Mouse (Mus musculus) intestine, embryonic 15.5 days (tissue): ENCODE data around the gene Qdpr. TPM values are rescaled to one million over a fixed set of nuclear protein-coding genes. Genes with fewer than 3 reads are reported as not detected.

Source experiments
- ATAC-seq: fragments of 200-750 bp; cut with Nextera tagmentation; 2 replicates; pipeline ENCODE4 v1.8.0; 2017; ENCODE audit warnings: moderate TSS enrichment, moderate library complexity
- H3K27ac ChIP-seq: fragments of 300-500 bp; sonication (generic); 2 replicates; pipeline ENCODE4 v1.5.1; 2015; ENCODE audit warnings: mild to moderate bottlenecking, inconsistent platforms
- H3K27me3 ChIP-seq: fragments of 300-500 bp; sonication (generic); replicated peaks from 2 replicates; pipeline ENCODE4 v1.6.1; 2015; ENCODE audit warnings: inconsistent platforms
- H3K36me3 ChIP-seq: fragments of 300-500 bp; sonication (generic); 2 replicates; pipeline ENCODE4 v1.6.1; 2015; ENCODE audit warnings: inconsistent platforms
- H3K4me1 ChIP-seq: fragments of 300-500 bp; sonication (generic); replicated peaks from 2 replicates; pipeline ENCODE4 v1.6.1; 2015; ENCODE audit warnings: inconsistent platforms
- H3K4me2 ChIP-seq: fragments of 300-500 bp; sonication (generic); replicated peaks from 2 replicates; pipeline ENCODE4 v1.6.1; 2015; ENCODE audit warnings: mild to moderate bottlenecking, inconsistent platforms
- H3K4me3 ChIP-seq: fragments of 300-500 bp; sonication (generic); replicated peaks from 2 replicates; pipeline ENCODE4 v1.5.1; 2015; ENCODE audit warnings: inconsistent platforms
- H3K9ac ChIP-seq: fragments of 300-500 bp; sonication (generic); 2 replicates; pipeline ENCODE4 v1.6.1; 2015; ENCODE audit warnings: inconsistent platforms
- H3K9me3 ChIP-seq: fragments of 300-500 bp; sonication (generic); 2 replicates; pipeline ENCODE4 v1.6.1; 2016; ENCODE audit warnings: inconsistent platforms
- WGBS: fragments of 180-500 bp; shearing (Covaris S2); methylation state at CpG from one replicate; pipeline ENCODE4 v1.1.7; 2015; 5-methylcytosine and 5-hydroxymethylcytosine counted together
- polyA plus RNA-seq: library from polyadenylated mRNA; unstranded; fragments of >200 nt; fragmentation: Nextera tagmentation; extraction: Ambion mirVana; gene quantifications from 2 replicates; pipeline ENCODE4 v1.2.1, GENCODE M21; 2015

Gene Qdpr
- polyA plus RNA-seq, 1 experiment from 2014 or later: 259 TPM

DNA sequence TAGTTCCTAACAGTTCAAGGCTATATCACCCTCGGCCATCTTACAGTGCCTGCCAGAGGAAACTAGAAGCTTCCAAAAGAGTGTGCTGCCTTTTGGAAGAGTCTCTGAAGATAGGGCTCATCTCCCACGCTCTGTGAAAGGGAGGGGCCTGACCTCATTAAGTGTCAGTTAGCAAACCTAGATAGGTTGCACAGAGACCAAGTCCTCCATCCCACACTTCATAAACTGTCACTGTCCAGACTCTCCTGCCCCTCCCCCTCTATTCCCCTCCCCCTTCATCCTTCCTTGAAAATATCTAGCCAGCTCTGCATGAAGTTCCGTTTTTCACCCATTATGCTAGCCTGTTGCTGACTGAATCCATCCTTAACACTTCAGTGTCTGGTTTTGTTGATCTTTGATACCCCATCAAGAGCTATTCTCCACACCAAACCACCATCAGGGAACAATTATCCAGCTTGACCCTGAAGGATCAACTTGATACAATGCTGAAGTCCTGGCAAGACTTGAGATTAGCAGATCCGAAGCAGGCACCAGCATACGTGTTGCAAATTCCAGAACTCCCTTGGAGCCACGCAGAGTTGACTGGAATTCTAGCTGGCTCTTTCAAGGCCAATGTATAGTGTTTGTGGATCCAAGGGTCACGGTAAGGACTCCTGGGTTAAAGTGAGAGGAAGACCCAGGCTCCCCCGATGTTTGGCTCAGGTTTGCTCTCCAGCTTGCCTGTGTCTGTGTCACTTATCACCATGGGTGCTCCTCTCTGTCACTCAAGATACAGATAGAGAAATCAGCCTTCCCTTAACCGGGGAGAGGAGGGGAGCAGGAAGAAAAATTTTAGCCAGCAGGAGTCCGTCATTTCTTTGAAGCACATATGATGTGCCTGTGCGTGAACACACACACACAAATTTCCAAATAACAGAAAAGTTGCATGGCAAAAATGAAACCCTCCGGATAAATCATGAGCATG lies 27.9 kb downstream of the Qdpr start:
- Histone ChIP-seq H3K27me3 (no peaks in the 10 kb centered on the region), H3K27ac (no peak overlapping the region), H3K9me3 (no peaks in the 10 kb centered on the region), H3K9ac (no peak overlapping the region), H3K4me3 (no peak overlapping the region), H3K36me3 (no peaks in the 10 kb centered on the region), H3K4me2 (no peak overlapping the region), H3K4me1 (no peaks in the 10 kb centered on the region)
- ATAC-seq: no peak
- 65% methylated on average over 12 of the region's 12 CpGs for WGBS

DNA sequence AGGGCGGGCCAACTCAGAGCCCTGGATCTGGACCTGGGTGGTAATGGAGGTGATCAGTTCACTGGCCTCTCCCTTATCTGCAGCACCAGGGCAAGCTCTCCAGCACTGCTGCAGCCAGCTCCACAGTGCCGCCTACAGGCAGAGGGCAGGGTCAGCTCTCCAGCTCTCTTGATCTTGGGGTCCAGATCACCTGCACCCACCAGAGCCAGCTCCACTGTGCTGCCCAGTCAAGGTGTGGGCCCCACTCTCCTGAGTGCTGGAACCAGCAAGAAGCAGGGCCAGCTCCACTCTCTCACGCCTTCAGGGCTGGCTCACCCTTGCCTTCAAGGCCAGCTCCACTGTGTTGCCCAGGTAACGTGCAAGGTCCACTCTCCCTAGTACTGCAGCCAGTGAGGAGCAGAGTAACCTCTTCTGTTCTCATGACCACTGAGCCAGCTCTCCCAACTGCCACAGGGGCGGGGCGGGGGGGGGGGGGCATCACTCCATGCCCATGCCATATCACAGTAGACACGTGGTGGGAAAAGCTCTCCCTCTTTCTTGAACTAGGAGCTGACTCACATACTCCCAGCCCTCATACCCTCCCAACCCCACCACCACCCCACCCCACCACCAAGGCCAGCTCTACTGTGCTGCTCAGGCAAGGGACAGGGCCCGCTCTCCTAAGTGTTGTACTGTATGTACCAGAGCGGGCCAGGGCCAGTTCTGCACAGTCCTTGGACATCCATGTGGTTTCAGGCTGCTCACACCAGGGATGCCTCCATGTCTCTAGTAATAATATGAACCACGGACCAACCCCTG lies 30.0 kb downstream of the Qdpr start:
- Histone ChIP-seq H3K27ac (no peak overlapping the region), H3K9me3 (no peaks in the 10 kb centered on the region), H3K4me3 (no peak overlapping the region), H3K4me2 (no peak overlapping the region), H3K27me3 (no peaks in the 10 kb centered on the region), H3K9ac (no peak overlapping the region), H3K4me1 (no peaks in the 10 kb centered on the region), H3K36me3 (no peaks in the 10 kb centered on the region)
- peak; percentile 95 for ATAC-seq
- 67% methylated on average over 10 of the region's 10 CpGs for WGBS

DNA sequence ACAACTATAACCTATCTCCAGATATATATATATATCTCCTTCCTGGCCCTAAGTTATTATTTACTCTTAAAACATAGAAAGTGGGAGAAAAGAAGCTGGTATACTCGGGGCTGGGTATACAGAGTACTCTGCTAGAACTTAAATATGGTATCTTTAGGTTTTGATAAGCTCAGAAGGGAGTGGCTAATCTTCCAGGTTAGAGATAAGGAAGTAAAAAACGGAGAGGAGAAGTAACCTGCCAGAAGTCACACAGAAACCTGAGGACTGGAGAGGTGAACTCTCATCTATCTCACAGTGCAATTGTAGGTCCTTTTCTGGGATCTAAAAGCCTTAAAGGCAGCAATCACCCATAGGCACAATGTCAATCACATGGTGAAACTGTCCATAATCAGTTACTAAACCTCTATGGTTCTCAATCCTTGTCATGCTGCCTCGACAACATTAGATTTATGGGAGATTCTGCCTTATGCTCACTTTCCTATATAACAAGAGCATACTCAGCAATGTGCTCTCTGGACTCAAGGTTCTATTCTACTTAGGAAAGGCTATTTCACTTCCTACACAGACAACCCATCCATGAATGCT lies 32.1 kb downstream of the Qdpr start:
- WGBS: 64% methylated on average over 3 of the region's 3 CpGs
- no peak overlapping the region for H3K27ac ChIP-seq
- no peaks in the 10 kb centered on the region for H3K9me3 ChIP-seq
- H3K27me3 ChIP-seq: no peaks in the 10 kb centered on the region
- no peaks in the 10 kb centered on the region for H3K36me3 ChIP-seq
- H3K4me2 ChIP-seq: no peak overlapping the region
- ATAC-seq: no peak
- no peaks in the 10 kb centered on the region for H3K4me1 ChIP-seq
- H3K4me3 ChIP-seq: no peak overlapping the region
- no peak overlapping the region for H3K9ac ChIP-seq

DNA sequence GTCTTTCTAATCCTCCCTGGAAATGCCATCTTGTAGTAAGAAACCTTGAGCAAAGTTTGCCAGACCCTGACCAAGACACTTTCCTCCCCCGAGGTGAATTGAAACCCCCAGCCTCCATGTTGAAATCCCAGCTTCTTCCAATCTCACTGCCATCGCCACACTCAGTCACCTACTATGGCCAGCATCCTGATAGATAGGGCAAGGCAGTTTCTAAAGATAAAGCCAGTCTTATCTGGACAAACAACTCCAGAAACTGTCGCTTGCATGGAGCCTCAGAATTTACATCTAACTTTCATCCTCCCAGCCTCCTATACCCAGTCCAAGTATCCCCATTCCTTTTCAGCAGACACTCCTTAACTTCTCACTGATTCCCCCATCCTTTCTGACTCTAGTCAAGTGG lies 33.6 kb downstream of the Qdpr start:
- H3K9me3 ChIP-seq: no peaks in the 10 kb centered on the region
- H3K27me3 ChIP-seq: no peaks in the 10 kb centered on the region
- H3K4me3 ChIP-seq: no peak overlapping the region
- no peaks in the 10 kb centered on the region for H3K36me3 ChIP-seq
- no peak overlapping the region for H3K27ac ChIP-seq
- no peak for ATAC-seq
- H3K9ac ChIP-seq: no peak overlapping the region
- H3K4me2 ChIP-seq: no peak overlapping the region
- WGBS: 90% methylated on average over 3 of the region's 3 CpGs
- H3K4me1 ChIP-seq: no peaks in the 10 kb centered on the region

DNA sequence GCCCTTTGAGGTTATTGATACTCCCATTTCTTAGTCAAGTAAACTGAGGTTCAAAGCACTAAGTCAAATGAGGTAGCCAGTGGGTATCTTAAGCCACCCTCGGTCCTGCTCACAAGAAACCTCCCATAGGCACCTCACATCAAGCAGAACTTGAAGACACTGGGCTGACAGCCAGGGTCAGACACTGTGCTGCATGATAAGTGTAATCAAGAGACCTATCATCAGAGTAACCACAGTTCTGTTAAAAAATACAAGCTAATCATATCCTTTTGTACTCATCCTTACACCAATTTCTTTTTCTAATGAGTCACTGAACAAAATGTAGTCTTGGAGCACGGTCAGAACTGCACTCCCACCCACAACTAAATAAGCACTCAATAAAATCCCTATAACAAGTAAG lies 43.9 kb downstream of the Qdpr start:
- Histone ChIP-seq H3K4me2 (no peak overlapping the region), H3K27me3 (no peaks in the 10 kb centered on the region), H3K27ac (no peak overlapping the region), H3K9me3 (no peaks in the 10 kb centered on the region), H3K36me3 (no peaks in the 10 kb centered on the region), H3K4me3 (no peak overlapping the region), H3K9ac (no peak overlapping the region), H3K4me1 (no peaks in the 10 kb centered on the region)
- ATAC-seq: no peak
- WGBS: 74% methylated on average over 2 of the region's 2 CpGs

DNA sequence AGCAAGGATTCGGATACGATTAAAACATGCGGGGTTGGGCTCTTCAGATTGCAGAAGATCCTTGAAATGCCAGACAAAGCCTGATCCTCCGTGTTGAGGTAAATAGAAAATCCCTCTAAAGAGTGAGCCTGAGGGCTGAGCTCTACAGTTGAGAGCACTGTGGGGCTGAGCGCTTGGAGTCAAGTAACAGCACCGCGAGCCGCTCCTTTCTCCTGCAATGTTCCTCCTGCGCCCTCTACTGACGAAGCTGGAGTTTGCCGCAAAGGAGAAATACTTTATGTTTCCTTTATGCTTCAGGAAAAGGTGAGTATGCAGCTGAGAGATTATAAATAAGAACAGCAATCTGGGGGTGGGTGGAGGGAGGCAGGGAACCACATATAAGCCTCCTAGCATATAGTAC lies 47.4 kb downstream of the Qdpr start:
- H3K4me2 ChIP-seq: no peak overlapping the region
- H3K4me1 ChIP-seq: no peaks in the 10 kb centered on the region
- ATAC-seq: peak; percentile 70
- no peak overlapping the region for H3K27ac ChIP-seq
- no peak overlapping the region for H3K9ac ChIP-seq
- WGBS: 16% methylated on average over 11 of the region's 11 CpGs
- H3K27me3 ChIP-seq: no peaks in the 10 kb centered on the region
- H3K9me3 ChIP-seq: no peaks in the 10 kb centered on the region
- no peaks in the 10 kb centered on the region for H3K36me3 ChIP-seq
- H3K4me3 ChIP-seq: no peak overlapping the region

DNA sequence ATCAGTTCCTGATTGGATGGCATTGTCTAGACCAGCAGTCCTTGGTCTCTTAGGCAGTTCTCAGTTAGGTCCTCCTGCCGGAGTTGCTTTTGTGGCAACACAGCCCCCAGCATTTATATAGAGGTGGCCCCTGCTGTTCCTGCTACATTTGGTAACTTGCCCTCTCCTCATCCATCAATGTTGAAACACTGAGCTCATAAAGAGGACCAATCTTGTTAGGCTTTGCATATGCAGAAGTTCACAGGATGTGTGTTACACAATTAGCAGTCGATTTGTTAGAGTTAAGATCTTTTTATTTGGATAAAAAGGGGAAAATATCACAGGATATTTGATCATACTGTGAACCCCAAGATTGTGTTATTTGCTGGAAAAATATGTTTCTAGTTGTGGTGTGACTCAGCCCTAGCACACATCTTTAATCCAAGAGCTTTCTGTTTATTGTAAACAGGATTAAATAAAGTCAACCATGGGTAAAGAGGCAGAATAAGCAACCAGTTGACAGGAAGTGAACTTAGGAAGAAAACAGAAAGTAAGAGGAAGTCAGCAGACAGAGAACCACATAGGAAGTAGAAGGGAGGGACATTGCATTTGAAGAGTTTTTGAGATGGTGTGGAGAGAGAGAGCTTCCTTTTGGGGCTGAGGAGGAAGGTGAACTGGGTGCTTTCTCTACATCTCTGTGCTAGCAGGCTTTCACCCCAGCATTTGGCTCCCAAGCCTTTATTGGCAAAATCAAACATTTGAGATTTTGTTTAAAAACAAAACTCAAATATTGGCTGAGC lies 65.8 kb downstream of the Qdpr start:
- no peak for ATAC-seq
- Histone ChIP-seq H3K4me3 (no peak overlapping the region), H3K27ac (no peak overlapping the region), H3K4me1 (no peaks in the 10 kb centered on the region), H3K36me3 (no peaks in the 10 kb centered on the region), H3K9ac (no peak overlapping the region), H3K27me3 (no peaks in the 10 kb centered on the region), H3K9me3 (no peaks in the 10 kb centered on the region), H3K4me2 (no peak overlapping the region)
- 80% methylated on average over 2 of the region's 2 CpGs for WGBS

Other genes with a start within 250 kb of the Qdpr start
- gene Clrn2, start 3.5 kb upstream of the Qdpr start, polyA plus RNA-seq: not detected in 2 replicates
- 118 and 119 TPM in 2 replicates for gene Lap3, start 43.1 kb upstream of the Qdpr start, polyA plus RNA-seq
- gene Med28, start 70.0 kb upstream of the Qdpr start, polyA plus RNA-seq: 228 and 249 TPM in 2 replicates
- 2.9 and 3.3 TPM in 2 replicates for gene Fam184b, start 189.4 kb upstream of the Qdpr start, polyA plus RNA-seq
- gene Ncapg, start 219.7 kb upstream of the Qdpr start, polyA plus RNA-seq: 43.1 and 49.9 TPM in 2 replicates